Mouse (Mus musculus): ENCODE data around the gene Klk8. TPM values are rescaled to one million over a fixed set of nuclear protein-coding genes. Genes with fewer than 3 reads are reported as not detected.
A peak's percentile ranks its signal among the peaks of the same experiment; 100 is the strongest.

The Klk8 gene
- polyA plus RNA-seq (2015; fragmentation: Nextera tagmentation; extraction: Ambion mirVana) = 65.3 and 67.5 TPM in 2 replicates

GRCm38 (mm10) chr7:43797333-43797769, at the start of gene Klk8:
Klk8 (plus strand) TSS chr7:43797577.
- H3K27me3 ChIP-seq = peaks cover 10% of the 10 kb centered on the region
- WGBS = under 1% methylated on average over 28 of the region's 28 CpGs
- H3K36me3 ChIP-seq = no peaks in the 10 kb centered on the region
- H3K9ac ChIP-seq = peak within 1 kb of the TSS; percentile 31
- H3K4me3 ChIP-seq (replicated peaks) = peak within 1 kb of the TSS; percentile 52
- peak within 1 kb of the TSS; percentile 52; the same call in 1 of the 2 replicates for H3K27ac ChIP-seq (replicated peaks)
- peak within 1 kb of the TSS; percentile 78 for H3K4me2 ChIP-seq (replicated peaks)
- H3K4me1 ChIP-seq = peaks cover 17% of the 10 kb centered on the region
- no peaks in the 10 kb centered on the region for H3K9me3 ChIP-seq (replicated peaks)
- 0 out of 2 replicates have a peak, but pooled peaks have one; percentile 17 for ATAC-seq (ENCODE audit: insufficient number of reproducible peaks, low FRiP score, low TSS enrichment, low read depth)

- H3K27me3 ChIP-seq = no peaks in the 10 kb centered on the region
- no peaks in the 10 kb centered on the region for H3K4me1 ChIP-seq
- H3K36me3 ChIP-seq = no peaks in the 10 kb centered on the region
- ATAC-seq (ENCODE audit: insufficient number of reproducible peaks, low FRiP score, low TSS enrichment, low read depth) = no peak
- no peak overlapping the region for H3K4me2 ChIP-seq (replicated peaks)
- H3K9me3 ChIP-seq (replicated peaks) = no peaks in the 10 kb centered on the region
- WGBS = 72% methylated on average over 1 of the region's 1 CpGs
- no peak overlapping the region for H3K9ac ChIP-seq
- H3K4me3 ChIP-seq (replicated peaks) = no peak overlapping the region
- H3K27ac ChIP-seq (replicated peaks) = no peak overlapping the region
Observed at GRCm38 (mm10) chr7:43747788-43748187, 49.6 kb upstream of the Klk8 start.

- Histone ChIP-seq H3K27me3 (no peaks in the 10 kb centered on the region), H3K4me1 (no peaks in the 10 kb centered on the region), H3K4me2 (replicated peaks) (no peak overlapping the region), H3K9ac (no peak overlapping the region), H3K9me3 (replicated peaks) (no peaks in the 10 kb centered on the region), H3K27ac (replicated peaks) (no peak overlapping the region), H3K4me3 (replicated peaks) (no peak overlapping the region), H3K36me3 (no peaks in the 10 kb centered on the region)
- 68% methylated on average over 2 of the region's 2 CpGs for WGBS
- no peak for ATAC-seq (ENCODE audit: insufficient number of reproducible peaks, low FRiP score, low TSS enrichment, low read depth)
Observed at GRCm38 (mm10) chr7:43752806-43753205, 44.6 kb upstream of the Klk8 start.

GRCm38 (mm10) chr7:43766484-43766883, 30.9 kb upstream of the Klk8 start:
- Histone ChIP-seq H3K27ac (replicated peaks) (no peak overlapping the region), H3K4me2 (replicated peaks) (no peak overlapping the region), H3K4me1 (no peaks in the 10 kb centered on the region), H3K27me3 (no peaks in the 10 kb centered on the region), H3K9ac (no peak overlapping the region), H3K4me3 (replicated peaks) (no peak overlapping the region), H3K36me3 (no peaks in the 10 kb centered on the region), H3K9me3 (replicated peaks) (no peaks in the 10 kb centered on the region)
- ATAC-seq (ENCODE audit: insufficient number of reproducible peaks, low FRiP score, low TSS enrichment, low read depth) = no peak
- 44% methylated on average over 8 of the region's 8 CpGs for WGBS

- no peak for ATAC-seq (ENCODE audit: insufficient number of reproducible peaks, low FRiP score, low TSS enrichment, low read depth)
- 62% methylated on average over 4 of the region's 4 CpGs for WGBS
Observed at GRCm38 (mm10) chr7:43768597-43768996, 28.8 kb upstream of the Klk8 start, which contains the start of gene Klk12. Klk12 (plus strand) TSS chr7:43768897.

GRCm38 (mm10) chr7:43769636-43770035, 27.7 kb upstream of the Klk8 start:
- no peaks in the 10 kb centered on the region for H3K9me3 ChIP-seq (replicated peaks)
- peaks cover under 1% of the 10 kb centered on the region; the same call in 1 of the 2 replicates for H3K4me1 ChIP-seq
- 92% methylated on average over 8 of the region's 8 CpGs for WGBS
- no peak overlapping the region for H3K9ac ChIP-seq
- no peak for ATAC-seq (ENCODE audit: insufficient number of reproducible peaks, low FRiP score, low TSS enrichment, low read depth)
- H3K27me3 ChIP-seq = no peaks in the 10 kb centered on the region
- H3K4me2 ChIP-seq (replicated peaks) = no peak overlapping the region
- H3K36me3 ChIP-seq = no peaks in the 10 kb centered on the region
- no peak overlapping the region for H3K4me3 ChIP-seq (replicated peaks)
- no peak overlapping the region for H3K27ac ChIP-seq (replicated peaks)

More at GRCm38 (mm10) chr7:43768597-43768996, 28.8 kb upstream of the Klk8 start, which contains the start of gene Klk12:
- Histone ChIP-seq H3K4me2 (replicated peaks) (no peak within 1 kb of the TSS), H3K27ac (replicated peaks) (no peak within 1 kb of the TSS), H3K27me3 (no peaks in the 10 kb centered on the region), H3K9ac (no peak within 1 kb of the TSS), H3K4me1 (no peaks in the 10 kb centered on the region), H3K36me3 (no peaks in the 10 kb centered on the region), H3K4me3 (replicated peaks) (no peak within 1 kb of the TSS), H3K9me3 (replicated peaks) (no peaks in the 10 kb centered on the region)

GRCm38 (mm10) chr7:43770701-43771100, 26.7 kb upstream of the Klk8 start:
- H3K4me1 ChIP-seq = peaks cover 4% of the 10 kb centered on the region; the same call in 1 of the 2 replicates
- no peaks in the 10 kb centered on the region for H3K36me3 ChIP-seq
- ATAC-seq (ENCODE audit: insufficient number of reproducible peaks, low FRiP score, low TSS enrichment, low read depth) = no peak
- no peak overlapping the region for H3K4me2 ChIP-seq (replicated peaks)
- no peaks in the 10 kb centered on the region for H3K27me3 ChIP-seq
- no peak overlapping the region for H3K9ac ChIP-seq
- 93% methylated on average over 10 of the region's 10 CpGs for WGBS
- H3K27ac ChIP-seq (replicated peaks) = no peak overlapping the region
- no peak overlapping the region for H3K4me3 ChIP-seq (replicated peaks)
- H3K9me3 ChIP-seq (replicated peaks) = no peaks in the 10 kb centered on the region

GRCm38 (mm10) chr7:43771916-43772315, 25.5 kb upstream of the Klk8 start:
- no peaks in the 10 kb centered on the region for H3K36me3 ChIP-seq
- peaks cover 4% of the 10 kb centered on the region; the same call in 1 of the 2 replicates for H3K4me1 ChIP-seq
- no peaks in the 10 kb centered on the region for H3K9me3 ChIP-seq (replicated peaks)
- H3K27ac ChIP-seq (replicated peaks) = no peak overlapping the region
- H3K4me2 ChIP-seq (replicated peaks) = no peak overlapping the region
- no peaks in the 10 kb centered on the region for H3K27me3 ChIP-seq
- ATAC-seq (ENCODE audit: insufficient number of reproducible peaks, low FRiP score, low TSS enrichment, low read depth) = no peak
- H3K9ac ChIP-seq = no peak overlapping the region
- H3K4me3 ChIP-seq (replicated peaks) = no peak overlapping the region
- 89% methylated on average over 6 of the region's 6 CpGs for WGBS

GRCm38 (mm10) chr7:43772901-43773300, 24.5 kb upstream of the Klk8 start:
- peaks cover 4% of the 10 kb centered on the region; the same call in 1 of the 2 replicates for H3K4me1 ChIP-seq
- no peak overlapping the region for H3K4me3 ChIP-seq (replicated peaks)
- no peaks in the 10 kb centered on the region for H3K9me3 ChIP-seq (replicated peaks)
- no peak overlapping the region for H3K4me2 ChIP-seq (replicated peaks)
- no peak for ATAC-seq (ENCODE audit: insufficient number of reproducible peaks, low FRiP score, low TSS enrichment, low read depth)
- 77% methylated on average over 3 of the region's 3 CpGs for WGBS
- no peaks in the 10 kb centered on the region for H3K27me3 ChIP-seq
- no peaks in the 10 kb centered on the region for H3K36me3 ChIP-seq
- H3K9ac ChIP-seq = no peak overlapping the region
- no peak overlapping the region for H3K27ac ChIP-seq (replicated peaks)

- no peak within 1 kb of the TSS for H3K9ac ChIP-seq
- no peak for ATAC-seq (ENCODE audit: insufficient number of reproducible peaks, low FRiP score, low TSS enrichment, low read depth)
- H3K4me2 ChIP-seq (replicated peaks) = peak within 1 kb of the TSS; percentile 17
- H3K9me3 ChIP-seq (replicated peaks) = no peaks in the 10 kb centered on the region
- 77% methylated on average over 5 of the region's 5 CpGs for WGBS
- H3K27ac ChIP-seq (replicated peaks) = peak within 1 kb of the TSS; percentile 82
- H3K4me3 ChIP-seq (replicated peaks) = no peak within 1 kb of the TSS
- no peaks in the 10 kb centered on the region for H3K27me3 ChIP-seq
- peaks cover 4% of the 10 kb centered on the region; the same call in 1 of the 2 replicates for H3K4me1 ChIP-seq
- no peaks in the 10 kb centered on the region for H3K36me3 ChIP-seq
Observed at GRCm38 (mm10) chr7:43774364-43774763, 23.0 kb upstream of the Klk8 start, which contains the start of gene Klk11. Klk11 (plus strand) TSS chr7:43774604.

- 42% methylated on average over 6 of the region's 6 CpGs for WGBS
- H3K9me3 ChIP-seq (replicated peaks) = no peaks in the 10 kb centered on the region
- peak overlapping the region; percentile 82 for H3K27ac ChIP-seq (replicated peaks)
- no peak overlapping the region for H3K9ac ChIP-seq
- no peaks in the 10 kb centered on the region for H3K36me3 ChIP-seq
- peaks cover 4% of the 10 kb centered on the region; the same call in 1 of the 2 replicates for H3K4me1 ChIP-seq
- H3K27me3 ChIP-seq = no peaks in the 10 kb centered on the region
- peak overlapping the region; percentile 17 for H3K4me2 ChIP-seq (replicated peaks)
- ATAC-seq (ENCODE audit: insufficient number of reproducible peaks, low FRiP score, low TSS enrichment, low read depth) = peak; percentile 45
- H3K4me3 ChIP-seq (replicated peaks) = no peak overlapping the region
Observed at GRCm38 (mm10) chr7:43774802-43775201, 22.6 kb upstream of the Klk8 start.

All from embryonic facial prominence, embryonic 15.5 days (tissue).